Mouse (Mus musculus): ENCODE data around the gene Gm49373. TPM values are rescaled to one million over a fixed set of nuclear protein-coding genes. Genes with fewer than 3 reads are reported as not detected.

Gene Gm49373
- total RNA-seq, 4 experiments from 2014 or later: 0.24 to 0.68 (median 0.42) TPM

GRCm38 (mm10) chr9:21027774-21028290 lies 45.1 kb downstream of the Gm49373 start:
- DNase-seq: no peak

DNA sequence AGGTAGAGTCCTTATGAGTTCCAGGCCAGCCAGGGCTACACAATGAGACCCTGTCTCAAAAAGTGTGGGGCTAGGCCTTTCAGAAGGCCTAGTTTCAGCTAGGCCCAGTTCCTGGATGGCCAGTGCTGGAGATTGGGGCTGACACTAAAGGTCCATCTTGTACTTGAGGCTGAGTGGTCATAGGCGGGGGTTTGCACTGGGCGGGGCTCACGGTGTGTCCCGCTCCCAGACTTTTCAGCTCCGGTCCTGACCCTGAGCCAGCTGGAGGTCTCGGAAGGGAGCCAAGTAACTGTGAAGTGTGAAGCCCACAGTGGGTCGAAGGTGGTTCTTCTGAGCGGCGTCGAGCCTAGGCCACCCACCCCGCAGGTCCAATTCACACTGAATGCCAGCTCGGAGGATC lies 46.0 kb downstream of the Gm49373 start:
- DNase-seq: no peak

DNA sequence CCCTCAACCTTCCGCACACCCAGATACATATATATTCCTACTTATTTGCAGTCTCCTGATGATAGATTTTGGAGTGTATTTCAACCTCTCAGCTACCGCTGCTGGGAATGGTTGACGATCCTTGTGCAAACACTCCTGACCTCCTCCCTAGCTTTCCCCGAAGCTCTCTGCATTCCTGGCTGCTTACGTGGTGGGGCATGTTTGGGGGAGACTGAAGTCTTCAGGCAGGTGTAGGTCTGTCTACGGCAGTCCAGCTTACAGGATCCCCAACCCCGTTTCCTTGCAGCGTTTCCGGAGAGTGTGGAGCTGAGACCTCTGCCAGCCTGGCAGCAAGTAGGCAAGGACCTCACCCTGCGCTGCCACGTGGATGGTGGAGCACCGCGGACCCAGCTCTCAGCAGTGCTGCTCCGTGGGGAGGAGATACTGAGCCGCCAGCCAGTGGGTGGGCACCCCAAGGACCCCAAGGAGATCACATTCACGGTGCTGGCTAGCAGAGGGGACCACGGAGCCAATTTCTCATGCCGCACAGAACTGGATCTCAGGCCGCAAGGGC lies 47.6 kb downstream of the Gm49373 start:
- no peak for DNase-seq

- DNase-seq: no peak
Observed at GRCm38 (mm10) chr9:21022726-21023125, 50.2 kb downstream of the Gm49373 start.

GRCm38 (mm10) chr9:21022288-21022687 lies 50.6 kb downstream of the Gm49373 start:
- DNase-seq: no peak

GRCm38 (mm10) chr9:21021363-21021762 lies 51.5 kb downstream of the Gm49373 start:
- DNase-seq: no peak

GRCm38 (mm10) chr9:21018600-21018999 lies 54.3 kb downstream of the Gm49373 start:
- no peak for DNase-seq

- DNase-seq: no peak
Observed at GRCm38 (mm10) chr9:21017177-21017575, 55.7 kb downstream of the Gm49373 start.

GRCm38 (mm10) chr9:21016331-21017176 lies 56.3 kb downstream of the Gm49373 start:
- no peak for DNase-seq

DNA sequence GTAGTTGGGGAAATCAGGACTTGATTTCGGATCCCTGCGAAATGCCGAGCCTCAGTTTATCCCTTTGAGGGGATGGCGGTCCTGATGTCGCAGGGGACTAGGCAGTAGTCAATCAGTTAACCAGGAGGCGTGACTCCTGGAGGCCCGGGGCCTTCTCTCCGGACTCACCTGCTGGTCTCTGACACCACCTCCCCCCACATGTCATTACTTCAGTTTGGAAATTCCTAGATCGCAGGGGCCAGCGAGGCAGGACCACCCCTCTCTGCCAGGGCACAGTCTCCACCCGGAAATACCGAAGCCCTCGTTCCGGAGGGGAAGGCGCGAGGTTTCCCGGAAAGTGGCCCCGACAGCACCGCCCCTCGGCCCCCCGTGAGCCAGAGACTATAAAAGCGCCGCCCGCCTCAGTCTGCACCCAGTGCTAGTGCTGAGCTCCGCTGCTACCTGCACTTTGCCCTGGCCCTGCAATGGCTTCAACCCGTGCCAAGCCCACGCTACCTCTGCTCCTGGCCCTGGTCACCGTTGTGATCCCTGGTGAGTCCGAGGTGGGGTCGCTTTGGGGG lies 57.2 kb downstream of the Gm49373 start, which contains the start of gene Icam1:
Gene Icam1, plus strand, starts transcription at position 415 of the 560 bp plus-strand sequence.
- DNase-seq: peak; percentile 49

GRCm38 (mm10) chr9:21014691-21015570 lies 58.0 kb downstream of the Gm49373 start:
- no peak for DNase-seq

Small RNA genes lying within 50 kb of the gene (microRNA-seq; reads per million reads assigned to microRNA genes)
- gene Mir1900 (0 reads per million in 2 experiments), gene Mir7082 (0.35 to 0.50 reads per million in 2 experiments)

Other genes with a start within 250 kb of the Gm49373 start
- gene A230050P20Rik, start 204.5 kb downstream of the Gm49373 start, total RNA-seq (2022): 10 to 100 TPM; 17.8 to 48.3 (median 32.4) TPM
- 1 to 10 TPM; 2.7 to 4.8 (median 3.2) TPM for gene Angptl6, start 193.4 kb downstream of the Gm49373 start, total RNA-seq (2022)
- 10 to 100 TPM; 27.8 to 43.1 (median 35.8) TPM for gene Ppan, start 184.9 kb downstream of the Gm49373 start, total RNA-seq (2022)
- 100 to 1,000 TPM; 152 to 182 (median 170) TPM for gene Eif3g, start 174.5 kb downstream of the Gm49373 start, total RNA-seq (2022)
- gene Dnmt1, start 113.2 kb downstream of the Gm49373 start, total RNA-seq (2022): 10 to 100 TPM; 39.6 to 63.8 (median 47.8) TPM
- gene S1pr2, start 96.3 kb downstream of the Gm49373 start, total RNA-seq (2022): 10 to 100 TPM; 18.8 to 36.9 (median 26.6) TPM
- 100 to 1,000 TPM; 124 to 131 (median 129) TPM for gene Mrpl4, start 70.4 kb downstream of the Gm49373 start, total RNA-seq (2022)
- gene Icam1, start 57.1 kb downstream of the Gm49373 start, total RNA-seq (2022): 10 to 100 TPM; 14.9 to 33.1 (median 22.2) TPM
- gene Icam4, start 43.7 kb downstream of the Gm49373 start, total RNA-seq (2022): 1 to 10 TPM; 1.6 to 7.8 (median 5.4) TPM
- gene Icam5, start 41.0 kb downstream of the Gm49373 start, total RNA-seq (2022): under 1 TPM; 0.23 to 0.94 (median 0.50) TPM
- under 1 TPM in 1 of 4 experiments, not detected in 3; 0.70 TPM for gene Zglp1, start 6.0 kb downstream of the Gm49373 start, total RNA-seq (2022)
- gene Fdx1l, start 518 bp upstream of the Gm49373 start, total RNA-seq (2022): 10 to 100 TPM; 40.3 to 55.0 (median 45.6) TPM
- gene Gm38431, start 18.9 kb upstream of the Gm49373 start, total RNA-seq (2022): 1 to 10 TPM in 3 of 4 experiments, under 1 TPM in 1; 0.49 to 3.2 (median 2.3) TPM
- gene Raver1, start 18.9 kb upstream of the Gm49373 start, total RNA-seq (2022): 10 to 100 TPM; 43.9 to 78.6 (median 56.6) TPM
- 10 to 100 TPM; 15.3 to 30.3 (median 23.0) TPM for gene Tyk2, start 58.1 kb upstream of the Gm49373 start, total RNA-seq (2022)
- gene Cdc37, start 76.9 kb upstream of the Gm49373 start, total RNA-seq (2022): 100 to 1,000 TPM; 162 to 190 (median 174) TPM
- 10 to 100 TPM in 2 of 4 experiments, 1 to 10 TPM in 2; 5.7 to 13.4 (median 9.8) TPM for gene Pde4a, start 92.6 kb upstream of the Gm49373 start, total RNA-seq (2022)
- 10 to 100 TPM; 50.7 to 62.6 (median 57.4) TPM for gene Keap1, start 166.3 kb upstream of the Gm49373 start, total RNA-seq (2022)
- gene S1pr5, start 175.3 kb upstream of the Gm49373 start, total RNA-seq (2022): under 1 TPM; 0.27 to 0.75 (median 0.46) TPM
- gene Atg4d, start 192.2 kb upstream of the Gm49373 start, total RNA-seq (2022): 10 to 100 TPM; 38.7 to 47.3 (median 40.8) TPM
- gene Kri1, start 214.9 kb upstream of the Gm49373 start, total RNA-seq (2022): 10 to 100 TPM; 33.0 to 52.0 (median 41.8) TPM
- 10 to 100 TPM; 11.9 to 24.1 (median 18.5) TPM for gene Cdkn2d, start 218.3 kb upstream of the Gm49373 start, total RNA-seq (2022)
- gene Ap1m2, start 239.2 kb upstream of the Gm49373 start, total RNA-seq (2022): under 1 TPM in 1 of 4 experiments, not detected in 3; 0.23 TPM
- 100 to 1,000 TPM in 1 of 4 experiments, 10 to 100 TPM in 3; 39.0 to 103 (median 67.3) TPM for gene Slc44a2, start 247.6 kb upstream of the Gm49373 start, total RNA-seq (2022)